Mouse (Mus musculus): ENCODE measurements at regions not wholly inside any gene's neighbourhood (a gene's known extent, or its start where the extent isn't known, plus 50 kb on each side); places are given as distances from the start of the nearest gene placed in this dataset.

- TF ChIP-seq CTCF (IDR thresholded peaks at IDR 0.05; ENCODE audit: control insufficient read depth, insufficient read depth, low read length), result no peak
- TF ChIP-seq POLR2A (IDR thresholded peaks at IDR 0.05; ENCODE audit: borderline replicate concordance, control insufficient read depth, low read depth, low read length), result no peak
Measured at GRCm38 (mm10) chr10:117568472-117569300, 60.6 kb upstream of the Cpm start.

Measured in bone marrow, adult 2 months (tissue).